Mouse (Mus musculus): ENCODE results near the gene Oasl2.
"Not testable (repeated sequence)": the region's sequence is repeated elsewhere in the genome, so short reads cannot be mapped to it uniquely, and the experiment has no call there.

Oasl2 gene

GRCm38 (mm10) chr5:114916777-114917176 lies 20.0 kb downstream of the Oasl2 start:
- DNase-seq = no peak

- not testable (repeated sequence) for DNase-seq
Observed at GRCm38 (mm10) chr5:114917357-114917756, 20.6 kb downstream of the Oasl2 start.

GRCm38 (mm10) chr5:114921551-114922365 lies 25.0 kb downstream of the Oasl2 start:
- peak; percentile 77 for DNase-seq

- DNase-seq = no peak
Observed at GRCm38 (mm10) chr5:114922366-114922731, 25.6 kb downstream of the Oasl2 start.

GRCm38 (mm10) chr5:114922998-114923473 lies 26.3 kb downstream of the Oasl2 start, which contains the start of gene Oasl1:
Oasl1 (plus strand) TSS chr5:114923240.
- peak; percentile 48 for DNase-seq

GRCm38 (mm10) chr5:114926153-114926684 lies 29.5 kb downstream of the Oasl2 start:
- DNase-seq = no peak

DNA sequence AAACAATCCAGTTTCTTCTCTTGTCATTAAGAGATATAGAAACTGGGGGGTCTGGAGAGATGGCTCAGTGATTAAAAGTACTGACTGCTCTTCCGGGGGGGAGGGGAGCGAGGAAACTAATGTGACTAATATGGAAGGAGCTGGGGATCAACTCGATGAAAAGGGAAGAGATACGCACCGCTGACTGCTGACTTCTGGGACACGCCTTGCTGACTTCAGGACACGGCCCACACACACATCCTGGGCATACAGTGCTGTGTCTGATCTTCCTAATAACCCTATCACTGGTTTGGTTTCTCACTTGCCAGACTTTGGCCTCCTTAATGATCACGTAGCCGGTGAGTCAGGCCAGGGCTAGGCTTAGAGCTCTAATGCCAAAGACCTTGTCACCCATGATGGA lies 30.0 kb downstream of the Oasl2 start:
- DNase-seq = no peak

- DNase-seq = no peak
Observed at GRCm38 (mm10) chr5:114931626-114932025, 34.9 kb downstream of the Oasl2 start.

DNA sequence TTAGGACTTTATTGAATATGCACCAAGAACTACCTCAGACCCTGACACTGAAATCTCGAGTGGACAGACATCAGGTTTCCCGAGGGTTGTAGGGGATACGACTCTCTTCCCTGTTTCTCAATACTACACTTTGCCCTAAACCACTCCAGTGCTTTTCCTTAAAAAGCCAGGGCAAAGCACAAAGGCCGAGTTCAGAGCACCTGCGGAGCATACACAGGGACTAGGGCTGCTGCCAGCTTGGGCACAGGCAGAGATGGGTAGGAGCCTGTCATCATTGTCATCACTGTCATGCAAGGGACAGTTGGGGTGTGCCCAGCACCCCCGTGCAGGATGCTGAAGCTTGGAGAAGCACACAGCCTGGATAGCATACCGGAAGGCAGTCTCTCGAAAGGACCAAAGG lies 36.5 kb downstream of the Oasl2 start:
- DNase-seq = no peak

GRCm38 (mm10) chr5:114935838-114936237 lies 39.1 kb downstream of the Oasl2 start:
- DNase-seq = no peak

- DNase-seq = not testable (repeated sequence)
Observed at GRCm38 (mm10) chr5:114941138-114941537, 44.4 kb downstream of the Oasl2 start.

- DNase-seq = peak; percentile 88
Observed at GRCm38 (mm10) chr5:114942074-114942765, 45.5 kb downstream of the Oasl2 start, which contains the start of gene 2210016L21Rik. 2210016L21Rik (plus strand) TSS chr5:114942158.

GRCm38 (mm10) chr5:114942766-114943130 lies 46.0 kb downstream of the Oasl2 start:
- DNase-seq = no peak

- DNase-seq = no peak
Observed at GRCm38 (mm10) chr5:114945072-114945471, 48.3 kb downstream of the Oasl2 start.

DNA sequence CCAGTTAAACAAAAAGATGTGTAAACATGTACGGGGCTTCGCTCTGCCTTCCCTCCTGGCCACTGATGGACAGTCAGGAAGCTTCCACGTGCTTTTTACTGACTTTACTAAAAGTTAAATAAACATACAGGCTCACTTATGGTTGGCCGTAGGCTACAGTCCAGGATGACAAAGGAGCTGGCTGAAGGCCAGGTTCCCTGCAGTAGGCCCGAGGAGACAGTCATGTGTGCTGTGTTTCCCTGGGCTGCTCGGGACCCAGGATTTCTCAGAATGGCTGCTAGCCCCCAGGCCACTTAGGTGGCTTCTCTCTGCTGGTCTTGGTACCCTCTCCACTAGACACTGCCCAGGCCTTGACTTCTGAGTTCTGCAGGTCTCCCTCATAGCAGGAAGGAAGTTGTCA lies 52.2 kb downstream of the Oasl2 start:
- DNase-seq = no peak

- DNase-seq = no peak
Observed at GRCm38 (mm10) chr5:114949316-114949715, 52.6 kb downstream of the Oasl2 start.

- DNase-seq = no peak
Observed at GRCm38 (mm10) chr5:114949812-114950211, 53.1 kb downstream of the Oasl2 start.

DNA sequence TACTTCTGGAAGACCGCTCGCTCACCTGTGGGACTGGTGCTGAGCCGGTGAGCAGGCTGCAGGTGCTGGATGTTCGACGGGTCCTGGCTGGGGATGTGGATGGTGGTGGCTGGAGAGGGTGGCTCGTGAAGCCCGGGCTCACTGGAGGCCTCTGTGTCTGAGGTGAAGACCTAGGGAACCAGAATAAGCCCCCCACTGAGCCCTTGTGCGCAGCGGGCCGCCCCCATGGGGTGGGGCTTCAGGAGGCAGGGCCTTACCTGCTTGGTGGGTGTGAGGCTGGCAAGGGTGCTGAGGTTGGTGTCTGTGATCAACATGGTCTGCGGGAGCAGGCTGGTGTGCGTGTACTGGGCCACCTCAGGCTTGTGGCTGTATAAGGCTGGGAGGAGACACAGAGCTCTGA lies 53.9 kb downstream of the Oasl2 start:
- no peak for DNase-seq

GRCm38 (mm10) chr5:114951279-114951880 lies 54.6 kb downstream of the Oasl2 start:
- DNase-seq = no peak

DNA sequence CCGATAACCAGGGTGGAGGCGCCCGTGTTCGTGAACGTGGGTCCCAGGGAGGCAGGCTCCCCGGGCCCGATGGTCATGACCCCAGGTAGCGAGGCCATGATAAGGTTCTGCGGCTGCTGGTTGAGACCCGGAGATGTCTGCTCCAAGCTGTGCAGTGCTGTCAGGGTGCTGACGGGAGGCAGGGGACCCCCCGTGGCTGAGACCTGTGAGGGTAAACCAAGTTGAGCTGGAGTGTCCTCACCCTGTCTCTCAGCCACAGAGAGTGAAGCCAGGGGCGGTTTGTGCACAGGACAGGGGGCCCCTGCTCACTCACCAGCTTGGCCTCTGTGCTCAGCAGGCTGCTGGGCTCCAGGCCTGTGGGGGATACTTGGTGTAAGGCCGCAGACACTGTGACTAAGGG lies 56.6 kb downstream of the Oasl2 start:
- DNase-seq = no peak

- no peak for DNase-seq
Observed at GRCm38 (mm10) chr5:114958069-114958468, 61.3 kb downstream of the Oasl2 start.
